Mouse (Mus musculus): ENCODE results near the gene Spata17. TPM values are rescaled to one million over a fixed set of nuclear protein-coding genes. Genes with fewer than 3 reads are reported as not detected.

The Spata17 gene
- polyA plus RNA-seq, 1 experiment from 2014 or later = 0.92 TPM

DNA sequence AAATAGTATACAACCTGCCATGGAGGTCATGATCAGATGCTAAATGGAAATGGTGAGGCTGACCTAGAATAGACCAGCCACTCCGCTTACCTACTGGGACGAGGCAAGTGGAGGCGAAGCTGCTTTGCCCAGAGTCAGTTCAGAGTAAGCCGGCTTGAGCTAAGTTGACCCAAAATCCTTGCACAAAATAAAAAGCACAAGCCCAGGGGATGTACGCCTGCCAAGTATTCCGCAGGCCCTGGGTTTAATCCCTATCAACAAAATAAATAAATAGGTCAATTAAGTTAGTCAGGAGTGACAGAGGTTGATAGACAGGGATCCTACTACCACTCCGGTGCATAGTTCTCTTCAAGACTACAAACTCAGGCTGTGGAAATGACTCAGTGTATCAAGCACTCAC lies 207.0 kb downstream of the Spata17 start:
- no peak overlapping the region for H3K4me2 ChIP-seq
- 84% methylated on average over 7 of the region's 7 CpGs for WGBS

GRCm38 (mm10) chr1:187006227-187006925 lies 208.9 kb downstream of the Spata17 start:
- 89% methylated on average over 14 of the region's 14 CpGs for WGBS
- no peaks in the 10 kb centered on the region for H3K36me3 ChIP-seq (ENCODE audit: control insufficient read depth, insufficient read depth, low read length)
- H3K27ac ChIP-seq (ENCODE audit: low read depth, low read length) = no peak overlapping the region
- no peaks in the 10 kb centered on the region for H3K27me3 ChIP-seq (ENCODE audit: control insufficient read depth, insufficient read depth, low read length)
- no peak for DNase-seq (ENCODE audit: low spot score, missing footprints)
- H3K4me3 ChIP-seq (ENCODE audit: low read depth, low read length) = no peak overlapping the region
- H3K9me3 ChIP-seq (ENCODE audit: control insufficient read depth, low read length) = no peaks in the 10 kb centered on the region
- no peak overlapping the region for H3K9ac ChIP-seq (ENCODE audit: low read length)
- H3K4me1 ChIP-seq (ENCODE audit: control insufficient read depth, insufficient read depth, low read length) = no peaks in the 10 kb centered on the region
- no peak for ATAC-seq (ENCODE audit: low FRiP score)
- H3K4me2 ChIP-seq = no peak overlapping the region

More for the DNA sequence above, 207.0 kb downstream of the Spata17 start:
- no peak overlapping the region for H3K4me3 ChIP-seq (ENCODE audit: low read depth, low read length)
- no peak for ATAC-seq (ENCODE audit: low FRiP score)
- no peaks in the 10 kb centered on the region for H3K4me1 ChIP-seq (ENCODE audit: control insufficient read depth, insufficient read depth, low read length)
- no peak overlapping the region for H3K9ac ChIP-seq (ENCODE audit: low read length)
- H3K9me3 ChIP-seq (ENCODE audit: control insufficient read depth, low read length) = no peaks in the 10 kb centered on the region
- H3K36me3 ChIP-seq (ENCODE audit: control insufficient read depth, insufficient read depth, low read length) = no peaks in the 10 kb centered on the region
- H3K27ac ChIP-seq (ENCODE audit: low read depth, low read length) = no peak overlapping the region
- no peaks in the 10 kb centered on the region for H3K27me3 ChIP-seq (ENCODE audit: control insufficient read depth, insufficient read depth, low read length)
- peak; percentile 17 for DNase-seq (ENCODE audit: low spot score, missing footprints)

DNA sequence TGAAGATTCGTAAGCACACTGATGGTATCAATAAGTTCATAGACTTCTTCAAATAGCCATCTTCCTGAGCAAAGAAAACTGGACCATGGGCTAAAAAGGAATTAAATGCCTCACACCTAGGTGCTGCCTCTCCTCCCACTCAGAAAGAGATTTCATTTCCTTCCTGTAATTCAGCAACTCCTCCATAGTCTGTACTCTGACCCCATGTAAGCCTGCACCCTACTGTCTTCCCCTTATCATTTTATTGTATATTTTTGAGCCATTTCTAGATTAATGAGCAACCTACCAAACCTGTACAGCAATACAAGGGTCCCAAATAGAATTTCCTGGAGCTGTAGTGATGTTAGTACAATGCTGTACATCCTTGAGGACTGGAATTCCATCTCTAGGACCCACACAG lies 211.0 kb downstream of the Spata17 start:
- no peak for ATAC-seq (ENCODE audit: low FRiP score)
- H3K27me3 ChIP-seq (ENCODE audit: control insufficient read depth, insufficient read depth, low read length) = no peaks in the 10 kb centered on the region

GRCm38 (mm10) chr1:187003441-187003861 lies 211.8 kb downstream of the Spata17 start:
- H3K36me3 ChIP-seq (ENCODE audit: control insufficient read depth, insufficient read depth, low read length) = no peaks in the 10 kb centered on the region
- 75% methylated on average over 7 of the region's 7 CpGs for WGBS
- peak; percentile 26 for DNase-seq (ENCODE audit: low spot score, missing footprints)
- no peaks in the 10 kb centered on the region for H3K27me3 ChIP-seq (ENCODE audit: control insufficient read depth, insufficient read depth, low read length)
- peak; percentile 46 for ATAC-seq (ENCODE audit: low FRiP score)
- no peaks in the 10 kb centered on the region for H3K9me3 ChIP-seq (ENCODE audit: control insufficient read depth, low read length)
- H3K27ac ChIP-seq (ENCODE audit: low read depth, low read length) = no peak overlapping the region
- no peak overlapping the region for H3K4me2 ChIP-seq
- no peak overlapping the region for H3K9ac ChIP-seq (ENCODE audit: low read length)
- H3K4me1 ChIP-seq (ENCODE audit: control insufficient read depth, insufficient read depth, low read length) = no peaks in the 10 kb centered on the region
- H3K4me3 ChIP-seq (ENCODE audit: low read depth, low read length) = no peak overlapping the region

More for the DNA sequence above, 211.0 kb downstream of the Spata17 start:
- Histone ChIP-seq H3K4me3 (ENCODE audit: low read depth, low read length) (no peak overlapping the region), H3K4me1 (ENCODE audit: control insufficient read depth, insufficient read depth, low read length) (no peaks in the 10 kb centered on the region), H3K27ac (ENCODE audit: low read depth, low read length) (no peak overlapping the region), H3K36me3 (ENCODE audit: control insufficient read depth, insufficient read depth, low read length) (no peaks in the 10 kb centered on the region), H3K9ac (ENCODE audit: low read length) (no peak overlapping the region), H3K9me3 (ENCODE audit: control insufficient read depth, low read length) (no peaks in the 10 kb centered on the region), H3K4me2 (no peak overlapping the region)
- WGBS = 92% methylated on average over 1 of the region's 1 CpGs
- peak; percentile 44 for DNase-seq (ENCODE audit: low spot score, missing footprints)

GRCm38 (mm10) chr1:186997596-186998304 lies 217.5 kb downstream of the Spata17 start:
- 77% methylated on average over 21 of the region's 21 CpGs for WGBS

More at GRCm38 (mm10) chr1:186997596-186998304, 217.5 kb downstream of the Spata17 start:
- no peak for ATAC-seq (ENCODE audit: low FRiP score)
- peak; percentile 71 for DNase-seq (ENCODE audit: low spot score, missing footprints)
- H3K27ac ChIP-seq (ENCODE audit: low read depth, low read length) = no peak overlapping the region
- no peak overlapping the region for H3K4me3 ChIP-seq (ENCODE audit: low read depth, low read length)
- H3K9ac ChIP-seq (ENCODE audit: low read length) = no peak overlapping the region
- H3K27me3 ChIP-seq (ENCODE audit: control insufficient read depth, insufficient read depth, low read length) = no peaks in the 10 kb centered on the region
- H3K36me3 ChIP-seq (ENCODE audit: control insufficient read depth, insufficient read depth, low read length) = no peaks in the 10 kb centered on the region
- no peaks in the 10 kb centered on the region; the same call in 1 of the 2 replicates for H3K9me3 ChIP-seq (ENCODE audit: control insufficient read depth, low read length)
- H3K4me2 ChIP-seq = no peak overlapping the region
- H3K4me1 ChIP-seq (ENCODE audit: control insufficient read depth, insufficient read depth, low read length) = 0 out of 2 replicates have a peak, but pooled peaks cover 2% of the 10 kb centered on the region

Other genes with a start within 250 kb of the Spata17 start
- 0.10 and 0.15 TPM in 2 replicates for gene D1Pas1, start 248.0 kb downstream of the Spata17 start, polyA plus RNA-seq (2014; fragmentation: Nextera tagmentation; extraction: Ambion mirVana)
- 25.0 and 25.1 TPM in 2 replicates for gene Gpatch2, start within 50 bp of the Spata17 start, polyA plus RNA-seq (2014; fragmentation: Nextera tagmentation; extraction: Ambion mirVana)